Mouse (Mus musculus): Measurements from ENCODE around the gene Gramd1b.

DNA sequence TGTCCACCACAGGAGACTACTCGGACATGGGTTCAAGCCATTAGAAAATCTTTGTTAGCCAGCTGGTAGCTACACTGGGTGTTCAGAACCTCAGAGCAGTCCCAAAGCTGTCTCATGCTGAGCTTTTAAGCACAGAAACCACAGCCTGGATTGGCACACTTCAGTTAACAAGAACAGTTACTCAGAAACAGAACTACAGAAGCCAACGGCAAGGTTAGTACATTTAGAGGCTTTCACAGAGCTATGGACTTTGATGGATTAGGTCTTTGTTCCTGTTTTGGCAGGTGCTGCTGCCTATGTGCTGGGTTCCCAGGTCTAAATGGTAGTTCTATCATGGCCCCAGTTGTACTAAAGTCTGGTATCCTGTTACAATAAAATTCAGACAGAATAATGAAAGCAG lies 40.1 kb upstream of the Gramd1b start:
- TF ChIP-seq CTCF (IDR thresholded peaks at IDR 0.05; ENCODE audit: extremely low read depth, insufficient read depth, insufficient read length, insufficient replicate concordance) (no peak), POLR2A (IDR thresholded peaks at IDR 0.05; ENCODE audit: low read depth, low read length) (no peak)
